Mouse (Mus musculus): ENCODE measurements at regions not wholly inside any gene's neighbourhood (a gene's known extent, or its start where the extent isn't known, plus 50 kb on each side); places are given as distances from the start of the nearest gene placed in this dataset.

DNA sequence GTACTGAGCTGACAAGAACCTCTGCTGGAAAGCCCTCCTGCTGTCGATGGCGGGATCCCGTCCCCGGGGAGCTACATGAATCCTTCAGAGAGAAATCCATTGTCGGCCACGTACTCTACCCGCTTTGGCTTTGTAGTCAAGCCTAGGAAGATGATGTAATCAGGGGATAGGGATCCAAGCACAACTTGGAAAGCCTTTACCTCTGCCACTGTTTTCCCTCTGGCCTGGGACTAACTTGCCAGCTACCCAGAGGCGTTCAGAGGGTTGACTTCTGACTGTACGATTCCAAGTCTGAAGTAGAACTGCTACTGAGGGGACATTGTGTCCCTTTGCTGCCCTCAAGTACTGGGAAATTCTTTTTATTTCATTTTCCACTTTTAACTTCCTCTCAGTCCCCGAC is 110.2 kb upstream of the Nampt start:
- intact Hi-C loops (cut with DNase I): no loop called here
- no peak for DNase-seq (ENCODE audit: low spot score in 2 of 2)

DNA sequence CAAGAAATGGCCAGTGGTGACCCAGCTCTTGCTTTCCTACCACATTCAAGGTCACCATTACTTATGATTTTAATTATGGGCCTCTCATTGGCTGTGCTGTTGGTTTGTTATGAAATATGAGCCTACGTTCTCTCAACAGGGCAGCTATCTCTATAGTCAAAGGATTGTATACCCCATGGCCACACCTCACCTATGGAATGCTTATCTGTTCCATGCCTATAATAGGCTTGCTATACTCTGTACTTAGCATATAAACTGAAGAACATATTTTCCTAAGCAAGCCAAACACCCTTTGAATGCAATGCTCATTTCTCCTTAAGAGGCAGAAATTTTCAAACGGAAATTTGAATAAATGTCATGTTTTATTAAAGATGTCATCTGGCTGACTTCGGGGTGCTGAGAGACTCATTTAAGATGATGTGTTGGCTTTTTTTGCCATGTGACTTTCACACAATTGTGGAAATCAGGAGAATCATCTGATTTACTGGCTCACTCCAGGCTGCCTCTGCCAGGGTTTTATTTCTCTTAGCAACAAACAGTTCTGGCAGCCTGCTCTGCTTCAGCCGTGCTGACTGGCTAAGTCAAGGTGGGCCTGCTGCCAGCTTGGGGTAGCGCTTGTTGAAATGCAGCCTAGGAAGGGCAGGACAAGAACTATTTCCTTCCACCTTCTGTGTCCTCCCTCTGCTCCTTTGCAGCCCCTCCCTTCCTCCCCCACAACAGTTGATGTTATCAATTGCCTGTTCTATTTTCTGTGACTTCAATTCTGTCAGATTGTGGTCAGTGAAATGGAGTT is 102.0 kb upstream of the Nampt start:
- intact Hi-C loops (cut with DNase I): loop anchor here (10.0 kb wide), 1 partner anchor 107 kb away; no protein-coding TSS in a partner anchor
- DNase-seq (ENCODE audit: low spot score in 2 of 2): peak; percentile 79 to 90

- DNase-seq (ENCODE audit: low spot score in 2 of 2): no peak
- intact Hi-C loops (cut with DNase I): loop anchor here (10.0 kb wide), 1 partner anchor 106 kb away; no protein-coding TSS in a partner anchor
These were observed 100.1 kb upstream of the Nampt start for GRCm38 (mm10) chr12:32719203-32719602.

DNA sequence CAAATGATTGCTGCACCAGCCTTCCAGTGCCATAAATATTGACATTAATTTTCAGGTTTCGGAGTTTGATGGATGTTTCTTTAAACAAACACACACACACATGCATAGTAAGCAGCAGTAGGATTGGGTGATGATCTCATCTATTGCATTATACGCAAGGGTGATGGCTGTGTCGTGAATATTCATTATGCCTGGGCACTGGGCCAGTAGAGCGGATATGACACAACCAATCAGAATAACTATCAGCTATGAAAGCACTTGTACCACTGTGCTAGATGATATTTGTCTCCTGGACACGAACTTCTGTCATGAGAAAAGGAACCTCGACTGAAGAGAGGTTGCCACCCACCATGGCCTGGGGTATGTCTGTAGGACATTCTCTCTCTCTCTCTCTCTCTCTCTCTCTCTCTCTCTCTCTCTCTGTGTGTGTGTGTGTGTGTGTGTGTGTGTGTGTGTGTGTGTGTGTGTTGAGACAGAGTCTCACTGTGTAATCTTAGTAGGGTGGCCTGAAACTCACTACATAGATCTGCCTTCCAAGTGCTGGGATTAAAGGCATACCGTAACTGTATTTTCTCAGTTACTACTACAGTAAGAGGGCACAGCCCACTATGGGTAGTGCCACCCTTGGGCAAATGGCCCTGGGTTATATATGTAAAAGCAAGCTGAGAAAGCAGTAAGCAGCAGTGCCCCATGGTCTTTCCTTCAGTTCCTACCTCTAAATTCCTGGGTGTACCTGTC is 94.7 kb upstream of the Nampt start:
- peak; percentile 24 to 50 for DNase-seq (ENCODE audit: low spot score in 2 of 2)
- intact Hi-C loops (cut with DNase I): no loop called here

- intact Hi-C loops (cut with DNase I): no loop called here
- DNase-seq (ENCODE audit: low spot score in 2 of 2): no peak
These were observed 91.8 kb upstream of the Nampt start for GRCm38 (mm10) chr12:32727539-32727938.

DNA sequence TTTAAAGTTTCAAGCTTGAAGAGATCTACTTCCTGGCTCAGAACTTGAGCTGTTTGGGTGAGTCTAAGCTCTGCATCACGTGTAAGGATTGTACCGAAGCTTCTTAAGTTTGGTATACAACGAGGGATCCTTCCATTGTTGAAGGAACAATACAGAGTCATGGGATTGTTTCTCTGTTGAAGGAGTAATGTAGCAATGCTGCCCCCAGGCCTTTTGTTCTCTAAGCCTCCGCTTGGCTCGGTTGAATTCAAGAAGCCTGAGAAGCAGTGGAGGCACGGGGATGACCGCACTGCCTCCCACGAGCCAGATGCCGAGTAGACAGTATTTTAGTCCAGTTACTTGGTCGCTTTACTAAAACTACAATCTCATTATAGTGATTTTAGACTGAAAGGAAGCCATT is 90.9 kb upstream of the Nampt start:
- intact Hi-C loops (cut with DNase I): no loop called here
- DNase-seq (ENCODE audit: low spot score in 2 of 2): peak; percentile 23 to 24

- no peak for DNase-seq (ENCODE audit: low spot score in 2 of 2)
- intact Hi-C loops (cut with DNase I): no loop called here
These were observed 84.1 kb upstream of the Nampt start for GRCm38 (mm10) chr12:32735224-32735623.

- intact Hi-C loops (cut with DNase I): no loop called here
- DNase-seq (ENCODE audit: low spot score in 2 of 2): no peak
These were observed 77.9 kb upstream of the Nampt start for GRCm38 (mm10) chr12:32741465-32741864.

DNA sequence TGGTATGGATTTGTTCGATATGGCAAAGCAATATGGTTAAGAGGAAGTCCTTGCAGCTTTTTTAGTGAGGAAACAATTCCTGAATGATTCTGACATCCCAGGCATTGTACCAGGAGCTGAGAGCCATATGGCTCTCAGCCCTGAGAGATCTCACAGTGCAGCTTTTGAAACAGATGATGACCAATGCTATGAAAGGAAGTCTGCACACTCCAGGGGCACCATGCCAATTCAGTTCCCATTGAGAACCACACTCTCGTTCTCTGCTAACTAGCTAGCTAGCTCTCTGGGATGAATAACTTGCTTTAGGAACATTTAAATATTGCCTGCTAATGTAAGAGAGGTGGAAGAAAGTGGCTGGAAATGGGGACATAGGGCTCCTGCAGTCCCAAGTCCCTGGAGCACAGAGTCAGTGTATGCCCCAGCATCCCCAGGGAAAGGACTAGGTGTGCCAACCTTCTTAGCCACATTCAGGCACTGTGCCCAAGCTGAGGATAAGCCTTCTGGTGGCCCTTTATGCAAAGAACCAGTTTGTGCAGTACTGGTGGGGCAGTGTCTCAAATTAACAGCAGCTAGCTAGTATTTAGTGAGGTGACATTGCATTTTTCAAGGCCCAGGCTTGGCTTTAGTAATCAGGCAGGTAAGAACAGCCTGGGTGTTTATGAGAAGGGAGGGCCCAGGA is 61.8 kb upstream of the Nampt start:
- peak; percentile 44 to 59 for DNase-seq (ENCODE audit: low spot score in 2 of 2)

GRCm38 (mm10) chr12:32758150-32758549 is 61.2 kb upstream of the Nampt start:
- no peak for DNase-seq (ENCODE audit: low spot score in 2 of 2)
- intact Hi-C loops (cut with DNase I): no loop called here

More for the DNA sequence above, 61.8 kb upstream of the Nampt start:
- intact Hi-C loops (cut with DNase I): no loop called here

DNA sequence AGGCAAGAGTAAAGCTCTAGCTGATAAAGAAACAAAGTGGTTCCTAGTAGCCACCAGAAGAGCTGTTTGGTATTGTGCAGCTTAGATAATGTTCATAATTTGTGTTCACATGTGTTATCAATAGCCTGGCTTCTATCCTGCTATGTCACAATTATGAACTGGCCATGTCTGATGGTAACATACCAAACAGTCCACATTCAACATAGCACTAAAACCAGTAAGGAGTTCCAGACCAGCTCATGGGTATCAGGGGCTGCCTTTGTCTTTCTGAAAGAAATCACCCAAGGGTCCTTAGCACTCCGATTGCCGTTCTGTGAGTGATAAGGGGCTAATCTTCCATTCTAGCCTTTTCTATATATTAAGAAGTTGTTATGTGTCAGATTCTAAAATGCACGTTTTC is 58.7 kb upstream of the Nampt start:
- DNase-seq (ENCODE audit: low spot score in 2 of 2): no peak
- intact Hi-C loops (cut with DNase I): no loop called here

DNA sequence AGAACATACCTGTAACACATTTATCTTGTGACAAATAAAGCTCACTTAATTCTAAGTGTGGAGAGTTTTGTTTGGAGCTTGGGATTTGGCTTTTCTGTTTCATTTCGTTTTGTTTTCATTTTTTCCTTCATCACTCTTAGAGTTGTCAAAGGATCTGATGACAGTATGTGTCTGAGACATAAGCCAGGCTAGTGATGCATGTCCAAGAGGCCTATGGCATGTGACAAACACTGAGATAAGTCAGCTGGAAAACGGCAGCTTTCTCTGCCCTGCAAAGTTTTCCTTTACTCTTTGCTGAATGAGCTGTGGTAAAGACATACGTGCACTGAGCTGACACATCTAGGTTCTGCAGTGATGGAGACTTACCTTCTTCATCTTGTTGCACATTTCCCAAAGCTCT is 58.3 kb upstream of the Nampt start:
- intact Hi-C loops (cut with DNase I): no loop called here
- no peak for DNase-seq (ENCODE audit: low spot score in 2 of 2)

- DNase-seq (ENCODE audit: low spot score in 2 of 2): no peak
- intact Hi-C loops (cut with DNase I): no loop called here
These were observed 55.1 kb upstream of the Nampt start for GRCm38 (mm10) chr12:32764271-32764670.

- intact Hi-C loops (cut with DNase I): no loop called here
- DNase-seq (ENCODE audit: low spot score in 2 of 2): no peak
These were observed 54.6 kb upstream of the Nampt start for GRCm38 (mm10) chr12:32764747-32765146.

- no peak for DNase-seq (ENCODE audit: low spot score in 2 of 2)
- intact Hi-C loops (cut with DNase I): no loop called here
These were observed 53.5 kb upstream of the Nampt start for GRCm38 (mm10) chr12:32765861-32766260.

- DNase-seq (ENCODE audit: low spot score in 2 of 2): no peak
- intact Hi-C loops (cut with DNase I): no loop called here
These were observed 52.8 kb upstream of the Nampt start for GRCm38 (mm10) chr12:32766575-32766974.

DNA sequence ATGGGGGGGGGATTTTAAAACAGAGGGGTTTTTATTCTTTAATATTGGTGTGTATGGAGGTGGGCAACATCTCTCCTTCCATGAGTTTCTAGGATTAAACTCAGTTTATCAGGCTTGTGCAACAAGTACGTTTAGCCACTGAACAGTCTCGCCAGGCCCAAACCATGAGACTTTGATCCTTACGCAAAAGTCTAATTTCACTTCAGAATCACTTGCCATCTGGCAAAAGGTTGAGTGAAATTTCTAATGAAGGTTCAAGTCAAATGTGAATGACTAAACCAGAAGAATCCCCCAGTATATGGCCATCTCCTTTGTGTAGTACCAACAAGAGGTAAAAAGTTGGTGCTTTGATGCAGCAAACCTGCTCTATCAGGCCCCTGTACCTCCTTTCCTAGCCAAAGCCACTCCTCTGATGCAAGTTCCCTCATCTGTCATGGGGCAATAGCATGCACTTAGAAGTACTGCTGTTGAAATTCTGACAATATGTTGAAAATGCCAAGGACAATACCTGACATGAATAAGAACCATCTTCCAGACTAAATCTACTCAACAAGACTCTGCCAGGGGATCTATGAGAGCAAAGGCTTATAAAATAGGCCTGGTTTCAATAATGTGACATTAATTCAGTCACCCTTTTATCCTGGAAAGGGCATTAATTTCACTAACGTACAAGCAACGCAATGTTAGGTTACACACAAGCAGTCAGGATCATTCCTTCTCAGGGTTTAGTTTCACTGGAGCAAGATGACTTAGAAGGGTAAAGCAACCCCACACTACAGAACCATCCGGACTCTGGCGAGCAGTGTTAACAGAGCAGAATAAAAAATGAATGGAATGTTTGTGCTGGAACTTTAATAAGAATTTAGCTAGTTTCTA is 51.9 kb upstream of the Nampt start:
- intact Hi-C loops (cut with DNase I): no loop called here
- no peak for DNase-seq (ENCODE audit: low spot score in 2 of 2)

GRCm38 (mm10) chr12:32768082-32768743 is 51.1 kb upstream of the Nampt start:
- peak; percentile 4 to 31 for DNase-seq (ENCODE audit: low spot score in 2 of 2)
- intact Hi-C loops (cut with DNase I): no loop called here

All from left cerebral cortex, postnatal 14 days (tissue).